Mouse (Mus musculus) embryo, embryonic 11 days (tissue): ENCODE measurements around the gene Cela1.

ENCODE experiments used
- DNase-seq: peaks from one replicate; pipeline ENCODE4 v3.0.0-alpha.2; 2015

Gene Cela1

GRCm38 (mm10) chr15:100703913-100704312 lies 16.2 kb upstream of the Cela1 start:
- DNase-seq, result peak; percentile 40

GRCm38 (mm10) chr15:100701856-100702255 lies 14.1 kb upstream of the Cela1 start:
- DNase-seq, result no peak

GRCm38 (mm10) chr15:100701108-100701507 lies 13.4 kb upstream of the Cela1 start:
- DNase-seq, result no peak

- DNase-seq, result no peak
These were observed 12.7 kb upstream of the Cela1 start for GRCm38 (mm10) chr15:100700424-100700823.

GRCm38 (mm10) chr15:100699386-100699785 lies 11.7 kb upstream of the Cela1 start:
- DNase-seq, result no peak

- no peak for DNase-seq
These were observed 10.4 kb upstream of the Cela1 start for GRCm38 (mm10) chr15:100698078-100698477.

- no peak for DNase-seq
These were observed 6.7 kb upstream of the Cela1 start for GRCm38 (mm10) chr15:100694406-100694805.

- no peak for DNase-seq
These were observed 4.3 kb upstream of the Cela1 start for GRCm38 (mm10) chr15:100691990-100692389.

GRCm38 (mm10) chr15:100686989-100687388 lies 732 bp downstream of the Cela1 start:
- no peak for DNase-seq

GRCm38 (mm10) chr15:100686434-100686833 lies 1.3 kb downstream of the Cela1 start:
- DNase-seq, result no peak

- DNase-seq, result no peak
These were observed 1.9 kb downstream of the Cela1 start for GRCm38 (mm10) chr15:100685849-100686248.

- no peak for DNase-seq
These were observed 2.5 kb downstream of the Cela1 start for GRCm38 (mm10) chr15:100685255-100685654.

- DNase-seq, result no peak
These were observed 3.3 kb downstream of the Cela1 start for GRCm38 (mm10) chr15:100684450-100684849.

GRCm38 (mm10) chr15:100683041-100683440 lies 4.7 kb downstream of the Cela1 start:
- peak; percentile 88 for DNase-seq

GRCm38 (mm10) chr15:100681770-100682169 lies 6.0 kb downstream of the Cela1 start:
- peak; percentile 39 for DNase-seq

GRCm38 (mm10) chr15:100680381-100680780 lies 7.3 kb downstream of the Cela1 start:
- DNase-seq, result no peak

- no peak for DNase-seq
These were observed 8.7 kb downstream of the Cela1 start for GRCm38 (mm10) chr15:100679005-100679404.

GRCm38 (mm10) chr15:100678581-100678980 lies 9.1 kb downstream of the Cela1 start:
- DNase-seq, result no peak

GRCm38 (mm10) chr15:100677675-100678074 lies 10.0 kb downstream of the Cela1 start:
- no peak for DNase-seq

GRCm38 (mm10) chr15:100676521-100676920 lies 11.2 kb downstream of the Cela1 start:
- DNase-seq, result no peak

GRCm38 (mm10) chr15:100675486-100675885 lies 12.2 kb downstream of the Cela1 start:
- no peak for DNase-seq

- DNase-seq, result no peak
These were observed 13.2 kb downstream of the Cela1 start for GRCm38 (mm10) chr15:100674566-100674965.

GRCm38 (mm10) chr15:100673585-100674391 lies 13.9 kb downstream of the Cela1 start:
- DNase-seq, result peak; percentile 43

- DNase-seq, result no peak
These were observed 16.9 kb downstream of the Cela1 start for GRCm38 (mm10) chr15:100670833-100671232.

GRCm38 (mm10) chr15:100670004-100670403 lies 17.7 kb downstream of the Cela1 start:
- DNase-seq, result no peak
